Mouse (Mus musculus): Measurements from ENCODE around the gene Gngt1.
A peak's percentile ranks its signal among the peaks of the same experiment; 100 is the strongest.

Gene Gngt1

DNA sequence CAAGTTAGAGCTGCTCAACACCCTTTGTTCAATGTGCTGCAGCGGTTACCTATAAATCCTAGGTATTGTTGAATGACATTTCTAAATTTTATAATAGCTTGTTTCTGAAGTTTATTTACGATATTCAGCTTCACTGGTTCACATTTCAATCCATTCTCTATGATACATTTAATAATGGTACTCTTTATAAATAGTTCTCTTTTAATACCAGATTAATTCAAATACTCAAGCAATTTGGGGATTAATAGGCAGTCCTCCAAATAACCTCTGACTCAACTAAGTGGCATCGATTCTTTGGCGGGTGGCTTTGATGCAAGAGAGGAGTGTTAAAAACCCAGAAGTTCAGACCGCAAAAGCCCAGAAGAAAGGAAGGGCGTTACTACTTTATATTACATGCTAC, at the start of gene Gngt1:
TSS of gene Gngt1 (plus strand) at position 301 of the 400 bp plus-strand sequence.
- no peak for DNase-seq

- no peak for DNase-seq
These were observed 38.6 kb upstream of the Gngt1 start for GRCm38 (mm10) chr6:3954969-3955368.

DNA sequence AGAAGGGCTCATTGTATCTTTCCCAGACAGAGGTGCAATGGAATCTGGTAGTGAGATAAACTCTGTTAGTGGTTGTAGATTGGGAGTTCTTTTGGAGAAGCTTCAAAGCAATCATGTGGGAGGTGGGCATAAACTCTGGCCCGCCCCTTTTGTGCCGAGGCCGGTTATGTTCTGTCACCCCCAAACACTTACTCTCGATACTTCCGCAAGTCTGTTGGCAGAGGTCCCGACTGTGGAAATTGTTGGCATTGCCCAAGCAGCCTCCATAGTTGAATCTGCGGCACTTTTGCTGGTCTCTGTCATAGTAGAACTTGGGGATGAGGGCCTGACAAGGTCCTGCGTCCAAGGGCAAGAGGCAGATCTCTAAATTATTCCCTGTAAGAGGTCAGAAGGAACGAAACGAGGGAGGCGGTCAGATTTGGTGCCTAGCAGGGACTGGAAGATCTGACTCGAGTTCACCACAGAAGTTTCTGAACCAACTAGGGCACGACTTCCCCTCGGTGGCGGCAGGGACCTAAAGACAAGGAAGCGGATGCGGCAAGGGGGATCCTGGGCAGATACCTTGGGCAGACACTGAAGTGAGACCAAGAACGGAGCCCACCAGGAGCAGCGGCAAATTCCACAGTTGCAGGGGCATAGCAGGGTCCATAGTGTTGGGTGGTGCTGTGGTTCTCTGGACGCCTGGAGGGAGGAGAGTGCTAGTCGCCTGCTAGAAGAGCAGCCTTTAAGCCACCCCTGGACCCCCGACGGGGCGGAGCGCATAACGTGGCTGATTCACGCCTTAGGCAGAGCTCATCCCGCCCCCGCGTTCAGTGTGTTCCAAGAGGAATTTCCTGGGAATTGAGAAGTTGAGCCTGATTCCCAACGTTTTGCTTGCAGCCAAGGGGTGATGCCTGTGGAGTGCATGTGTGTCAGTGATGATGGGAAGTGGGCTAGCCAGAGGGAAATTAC, 25.6 kb upstream of the Gngt1 start:
- DNase-seq = no peak

DNA sequence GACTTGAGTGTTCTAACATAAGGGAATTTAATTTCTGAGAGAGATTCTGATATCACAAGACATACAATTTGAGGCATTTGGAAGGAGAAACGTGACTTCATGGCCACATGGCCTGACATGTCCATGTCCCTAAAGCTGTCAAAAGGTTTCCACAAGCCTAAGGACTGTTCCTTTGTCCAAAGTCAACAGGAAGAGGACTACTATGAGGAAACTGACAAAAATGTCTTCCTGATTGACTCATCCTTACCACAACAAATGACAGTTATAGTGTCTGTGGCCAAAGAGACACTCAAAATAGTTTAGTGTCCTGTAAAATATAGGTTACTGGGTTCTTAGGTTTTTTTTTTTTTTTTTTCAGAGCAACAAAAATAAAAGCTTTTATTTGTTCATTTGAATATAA, 19.9 kb upstream of the Gngt1 start:
- DNase-seq = no peak

DNA sequence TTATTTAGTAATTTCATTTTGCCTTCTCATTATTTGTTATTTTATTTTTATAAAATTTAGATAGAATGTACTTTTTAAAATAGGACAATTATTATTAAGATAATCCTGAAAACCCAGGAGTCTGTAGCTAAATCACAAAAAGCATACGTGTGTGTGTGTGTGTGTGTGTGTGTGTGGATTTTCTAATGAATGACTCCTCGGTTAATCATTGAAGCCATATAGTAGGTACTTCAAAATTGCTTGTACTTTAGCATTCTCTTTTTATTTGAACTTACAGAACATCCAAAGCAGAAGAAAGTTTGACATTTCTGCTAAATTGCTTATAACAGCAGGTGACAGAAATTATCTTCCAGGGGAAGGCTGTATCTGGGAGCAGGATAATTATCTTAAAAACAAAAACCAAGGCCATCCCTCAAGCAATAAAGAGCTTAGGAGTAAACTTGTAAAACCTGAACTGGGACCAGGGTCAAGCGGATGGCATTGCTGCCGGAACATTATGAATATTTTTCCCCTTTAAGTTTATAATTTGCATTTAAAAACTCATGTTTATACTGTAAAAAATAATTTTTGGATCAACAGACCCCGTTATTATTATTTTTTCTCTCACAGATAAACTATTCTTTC, 10.8 kb upstream of the Gngt1 start:
- no peak for DNase-seq

DNA sequence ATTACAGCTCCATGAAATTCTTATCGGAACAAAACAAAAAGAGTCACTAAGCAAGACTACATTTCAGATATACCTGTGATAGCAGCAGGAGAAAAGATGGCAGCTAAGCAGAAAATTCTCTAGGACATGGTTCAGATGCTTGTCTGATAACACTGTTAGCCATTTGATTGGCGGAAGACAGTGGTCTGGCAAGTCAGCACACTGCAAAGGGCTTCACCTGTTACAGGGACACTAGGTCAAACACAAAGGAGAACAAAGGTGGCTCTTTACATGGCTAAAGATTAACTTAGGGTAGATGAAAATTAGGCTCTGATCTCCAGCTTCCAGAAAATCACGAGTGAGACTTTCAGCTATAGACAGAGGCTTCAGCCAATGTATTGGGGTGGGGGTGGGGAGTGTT, 4.8 kb upstream of the Gngt1 start, which contains the start of gene Tfpi2:
TSS of gene Tfpi2 (minus strand) at position 170 of the 400 bp plus-strand sequence.
- DNase-seq = no peak

DNA sequence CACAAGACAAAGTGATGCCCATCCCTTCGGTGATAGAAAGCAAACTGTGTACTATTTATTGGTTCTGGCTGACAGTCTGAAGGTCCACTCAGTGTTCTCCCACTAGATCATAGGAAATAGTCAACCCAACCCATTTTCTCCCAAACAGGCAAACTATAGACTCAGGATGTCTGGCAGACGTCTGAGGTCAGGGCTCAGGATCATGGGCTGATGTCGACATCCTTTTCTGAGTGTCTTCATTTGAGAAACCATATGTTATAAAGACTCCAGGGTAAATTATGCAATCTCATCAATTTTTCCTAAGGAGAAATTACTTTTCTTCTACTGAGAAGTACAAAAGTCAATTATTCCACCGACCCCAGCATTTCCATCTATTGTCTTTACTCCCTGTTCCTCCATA, 4.5 kb downstream of the Gngt1 start:
- DNase-seq = no peak

- DNase-seq = no peak
These were observed 5.7 kb downstream of the Gngt1 start for GRCm38 (mm10) chr6:3999296-3999695.

DNA sequence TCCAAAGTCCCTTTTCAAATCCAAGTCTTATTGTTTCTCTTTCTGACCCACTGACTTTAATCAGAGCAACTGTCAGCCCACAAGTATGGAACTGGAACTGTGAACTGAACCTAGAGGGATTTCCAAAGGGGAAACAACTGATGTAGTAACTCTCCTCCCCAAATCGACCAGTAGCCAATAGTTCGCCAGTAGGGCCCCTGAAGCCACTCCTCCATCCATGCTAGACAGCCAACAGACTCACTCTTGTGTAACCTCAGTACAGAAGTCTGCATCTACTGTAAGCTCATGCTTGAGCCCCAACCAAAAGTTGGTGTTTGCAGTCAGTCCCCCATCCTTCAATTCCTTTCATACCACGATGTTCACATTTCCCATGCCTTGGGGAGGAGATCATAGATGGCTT, 7.1 kb downstream of the Gngt1 start:
- DNase-seq = no peak

- DNase-seq = no peak
These were observed 9.9 kb downstream of the Gngt1 start for GRCm38 (mm10) chr6:4003445-4003844.

DNA sequence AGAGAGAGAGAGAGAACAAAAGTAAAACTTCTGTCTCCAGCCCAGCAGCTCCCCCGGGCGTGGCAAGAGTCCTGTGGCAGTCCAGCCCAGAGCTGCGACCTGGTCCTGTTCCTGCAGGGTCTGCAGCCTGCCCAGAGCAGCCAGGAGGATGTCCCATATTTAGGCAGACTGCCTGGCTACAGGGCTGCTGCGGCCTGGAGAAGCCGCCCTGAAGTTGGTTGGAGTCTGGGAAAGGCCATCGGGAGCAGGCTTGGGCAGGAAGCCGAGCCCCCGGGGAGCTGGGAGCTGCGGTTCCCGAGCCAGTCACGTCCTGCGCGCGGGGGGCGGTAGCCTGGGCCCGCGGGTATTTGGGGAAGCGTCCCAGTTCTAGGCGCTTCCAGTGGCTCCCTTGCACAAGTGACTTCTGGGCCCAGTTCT, 10.3 kb downstream of the Gngt1 start, which contains the start of gene Gng11:
TSS of gene Gng11 (plus strand) at position 15 of the 417 bp plus-strand sequence.
- peak; percentile 14 to 30 for DNase-seq

DNA sequence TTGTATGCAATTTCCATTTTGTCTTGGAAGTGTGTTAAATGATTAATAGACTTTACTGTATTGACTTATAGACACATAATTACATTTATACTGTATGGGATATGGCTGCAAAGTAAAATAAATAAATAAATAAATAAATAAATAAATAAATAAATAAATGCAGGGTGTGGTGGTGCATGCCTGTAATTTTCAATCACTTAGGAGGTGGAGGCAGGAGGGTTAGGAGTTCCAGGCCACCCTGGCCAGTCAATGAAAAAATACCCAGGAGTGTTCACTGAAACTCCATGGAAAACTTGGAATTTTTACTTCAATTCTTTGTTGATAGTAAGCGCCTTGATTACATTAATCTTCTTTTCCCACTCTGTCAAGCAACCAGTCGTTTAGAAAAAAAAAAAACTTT, 11.2 kb downstream of the Gngt1 start:
- no peak for DNase-seq

- DNase-seq = no peak
These were observed 15.0 kb downstream of the Gngt1 start for GRCm38 (mm10) chr6:4008501-4009040.

DNA sequence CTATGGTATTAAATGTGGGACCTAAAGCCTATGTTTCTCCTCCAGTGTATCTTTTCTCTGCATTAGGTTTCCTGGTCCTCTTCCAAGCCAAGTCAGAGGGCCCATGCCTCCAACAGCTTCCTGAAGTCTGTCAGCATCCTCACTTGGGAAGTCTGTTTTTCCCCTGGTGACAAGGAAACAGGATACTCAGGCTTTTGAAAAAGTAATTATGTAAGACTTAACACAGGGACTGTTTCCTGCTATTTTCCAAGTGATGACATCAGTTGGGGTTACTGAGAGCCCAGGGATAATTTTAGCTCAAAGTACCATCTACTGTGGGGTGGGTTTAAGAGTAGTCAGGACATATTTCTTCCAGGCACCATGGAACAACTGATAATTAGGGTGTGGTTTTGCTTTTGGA, 16.0 kb downstream of the Gngt1 start:
- no peak for DNase-seq

DNA sequence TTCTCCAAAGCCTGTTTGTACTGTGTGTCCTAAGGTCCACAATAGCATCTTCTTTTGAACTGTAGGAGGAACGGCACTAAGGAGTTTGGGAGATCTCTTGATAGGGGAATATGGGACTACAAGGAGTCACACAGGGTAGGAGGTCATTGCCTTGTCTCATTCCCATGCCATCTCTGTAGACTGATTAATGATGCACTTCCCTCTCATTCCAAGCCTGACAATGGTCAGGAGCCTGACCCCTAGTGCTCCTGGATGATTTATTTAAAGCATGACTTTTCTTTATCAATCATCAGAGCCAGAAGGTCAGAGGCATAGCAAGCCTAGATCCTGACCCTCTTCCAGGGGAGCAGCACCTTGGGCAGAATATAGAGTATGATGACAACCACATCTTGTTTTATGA, 29.1 kb downstream of the Gngt1 start:
- DNase-seq = no peak

DNA sequence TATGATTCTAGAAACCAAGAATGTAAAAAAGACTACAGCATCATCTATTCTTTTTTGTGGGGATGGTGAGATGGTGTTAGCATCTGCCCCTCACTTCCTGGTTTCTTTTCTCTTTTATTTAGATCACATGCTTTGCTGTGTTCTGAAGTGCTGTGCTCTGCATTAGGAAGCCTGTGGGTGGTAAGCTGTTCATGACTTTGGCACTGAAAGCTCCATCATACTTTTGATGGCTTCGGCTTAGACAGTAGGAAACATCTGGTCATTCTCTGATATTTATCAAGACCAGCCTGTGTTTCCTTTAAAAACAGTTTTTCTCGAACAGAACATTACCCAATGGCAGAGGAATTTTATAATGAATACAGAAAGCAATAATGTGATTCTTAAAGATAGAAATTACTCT, 32.8 kb downstream of the Gngt1 start:
- no peak for DNase-seq

DNA sequence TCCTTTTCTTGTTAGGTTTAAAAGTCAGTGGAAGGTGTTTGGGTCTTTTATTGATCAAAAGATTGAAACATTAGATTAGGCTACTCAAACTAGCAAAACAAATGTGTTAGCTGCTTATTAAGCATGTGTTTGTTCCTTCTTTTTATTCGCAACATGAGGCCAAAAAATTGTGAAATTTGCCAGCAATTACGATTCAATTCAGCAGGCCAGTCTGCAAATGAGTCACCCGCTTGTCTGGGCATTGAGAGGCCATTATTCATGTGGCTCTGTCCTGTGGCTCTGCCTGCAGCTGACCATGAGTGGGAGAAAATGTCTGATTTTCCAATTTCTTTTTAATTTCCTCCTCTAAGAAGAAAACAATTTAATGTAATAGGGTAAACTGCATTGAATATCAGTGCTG, 37.4 kb downstream of the Gngt1 start:
- no peak for DNase-seq

DNA sequence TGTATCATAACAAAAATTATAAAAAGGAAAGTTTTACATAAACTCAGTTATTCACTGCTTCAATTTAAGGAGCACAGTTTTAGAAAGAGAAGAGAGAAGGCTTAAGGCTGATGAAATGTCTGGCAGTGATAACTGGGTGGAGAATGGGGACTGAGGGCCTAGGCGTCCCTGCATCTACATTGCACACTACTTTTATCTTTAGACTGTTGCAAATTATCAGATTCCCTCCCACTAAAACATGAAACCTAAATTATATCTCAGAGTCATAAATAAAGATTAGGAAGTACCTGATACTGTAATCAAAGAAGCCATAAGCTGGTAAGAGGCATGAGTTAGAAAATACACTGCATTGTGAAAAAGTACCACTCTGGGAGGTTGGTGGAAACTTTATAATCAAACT, 48.2 kb downstream of the Gngt1 start:
- DNase-seq = no peak
